Mouse (Mus musculus): ENCODE data around the gene Ptprb. TPM values are rescaled to one million over a fixed set of nuclear protein-coding genes. Genes with fewer than 3 reads are reported as not detected.

The Ptprb gene
- polyA plus RNA-seq, 1 experiment, result 0.02 TPM

DNA sequence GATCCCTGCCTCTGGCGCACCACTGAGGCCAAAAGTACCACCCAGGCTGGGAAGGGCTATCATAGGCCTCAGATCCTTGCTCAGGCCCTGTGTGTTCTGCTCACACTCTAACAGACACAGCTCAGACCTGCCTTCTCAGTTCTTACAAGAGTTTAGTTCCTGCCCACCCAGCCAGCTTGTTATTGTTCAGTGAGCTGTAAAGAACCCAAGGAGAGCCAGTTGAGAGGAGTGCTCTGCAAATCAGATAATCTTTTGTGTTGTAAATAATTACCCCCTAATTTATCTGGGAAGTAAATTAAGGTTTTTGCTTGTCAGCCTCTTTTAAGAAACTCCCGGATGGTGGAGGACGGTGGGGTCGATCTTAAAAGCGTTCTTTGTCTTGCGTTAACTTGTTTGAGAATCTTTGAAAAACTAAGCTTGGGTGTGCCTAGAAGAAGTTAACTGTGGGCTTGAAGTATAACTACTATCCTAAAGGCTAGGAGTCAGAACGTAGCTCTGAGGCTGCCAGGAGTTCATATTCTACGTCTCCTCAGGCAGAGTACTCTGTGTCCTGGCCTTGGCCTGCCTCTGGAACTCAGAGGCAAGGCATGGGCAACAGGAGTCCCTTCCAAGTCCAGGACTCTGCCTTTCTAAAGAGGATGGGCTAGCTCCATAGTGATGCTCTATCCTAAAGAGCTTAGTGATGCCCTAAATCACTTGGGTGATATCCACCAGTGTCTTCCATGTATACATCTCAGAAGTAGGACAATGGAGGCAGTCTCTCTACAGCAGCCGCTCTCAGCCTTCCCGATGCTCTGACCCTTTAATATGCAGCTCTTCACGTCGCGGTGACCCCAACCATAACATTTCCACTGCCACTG lies 107.7 kb downstream of the Ptprb start:
- H3K36me3 ChIP-seq (ENCODE audit: control insufficient read depth), result no peaks in the 10 kb centered on the region
- H3K4me3 ChIP-seq (replicated peaks), result no peak overlapping the region
- H3K4me1 ChIP-seq (ENCODE audit: control insufficient read depth), result no peaks in the 10 kb centered on the region
- H3K27me3 ChIP-seq (ENCODE audit: control insufficient read depth), result no peaks in the 10 kb centered on the region
- H3K9me3 ChIP-seq (ENCODE audit: control insufficient read depth, low read length), result no peaks in the 10 kb centered on the region
- TF ChIP-seq GATA1 (IDR thresholded peaks at IDR 0.05; ENCODE audit: low read length) (no peak), TAL1 (IDR thresholded peaks at IDR 0.05; ENCODE audit: low read length) (no peak)

DNA sequence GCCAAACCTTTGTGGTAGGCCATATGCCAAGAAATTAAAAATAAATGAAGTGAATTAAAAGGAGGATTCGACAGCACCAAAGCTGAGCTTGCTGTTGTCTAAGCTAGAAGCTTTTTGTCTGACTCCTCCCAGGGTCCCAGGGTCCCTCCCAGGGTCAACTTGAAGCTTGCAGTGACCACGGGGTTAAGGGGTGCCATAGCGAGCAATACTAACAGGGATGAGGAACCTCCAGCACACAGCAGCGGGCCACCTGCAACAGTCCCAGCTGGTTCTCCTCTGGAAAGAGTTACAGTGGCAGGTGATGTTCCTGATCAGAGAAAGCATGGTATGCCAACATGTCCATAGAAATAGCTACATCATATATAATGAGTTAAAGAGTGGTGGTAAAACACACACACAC lies 109.1 kb downstream of the Ptprb start:
- no peak overlapping the region for H3K4me3 ChIP-seq (replicated peaks)
- no peaks in the 10 kb centered on the region for H3K36me3 ChIP-seq (ENCODE audit: control insufficient read depth)
- TF ChIP-seq GATA1 (IDR thresholded peaks at IDR 0.05; ENCODE audit: low read length) (no peak), TAL1 (IDR thresholded peaks at IDR 0.05; ENCODE audit: low read length) (no peak)
- H3K27me3 ChIP-seq (ENCODE audit: control insufficient read depth), result no peaks in the 10 kb centered on the region
- no peaks in the 10 kb centered on the region for H3K4me1 ChIP-seq (ENCODE audit: control insufficient read depth)
- no peaks in the 10 kb centered on the region for H3K9me3 ChIP-seq (ENCODE audit: control insufficient read depth, low read length)

DNA sequence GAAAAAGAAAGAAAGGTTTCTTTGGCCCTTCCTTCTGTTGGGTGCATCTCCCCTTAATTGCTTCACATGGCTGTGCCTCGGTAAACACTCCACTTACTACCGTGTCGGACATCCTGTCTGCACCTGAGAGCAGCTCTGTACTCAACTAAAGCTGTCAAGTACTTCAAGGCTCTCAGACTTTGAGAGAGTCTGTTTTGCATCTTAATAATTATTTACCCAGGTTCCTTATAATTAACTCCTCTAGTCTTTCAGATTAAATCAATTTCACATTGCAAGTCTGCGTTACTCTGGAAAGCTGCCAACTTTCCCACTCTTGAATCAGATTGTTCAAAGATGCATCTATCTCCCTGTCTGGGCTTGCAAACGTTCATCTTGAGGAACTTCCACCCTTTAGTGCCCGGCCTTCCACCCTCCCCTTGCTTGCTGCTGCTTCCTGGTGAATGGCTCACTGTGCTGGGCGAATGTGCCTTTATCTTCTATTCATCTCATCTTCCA lies 111.1 kb downstream of the Ptprb start:
- H3K4me3 ChIP-seq (replicated peaks), result no peak overlapping the region
- no peaks in the 10 kb centered on the region for H3K27me3 ChIP-seq (ENCODE audit: control insufficient read depth)
- TF ChIP-seq TAL1 (IDR thresholded peaks at IDR 0.05; ENCODE audit: low read length), result no peak
- no peak for TF ChIP-seq GATA1 (IDR thresholded peaks at IDR 0.05; ENCODE audit: low read length)
- H3K36me3 ChIP-seq (ENCODE audit: control insufficient read depth), result no peaks in the 10 kb centered on the region
- H3K4me1 ChIP-seq (ENCODE audit: control insufficient read depth), result no peaks in the 10 kb centered on the region
- H3K9me3 ChIP-seq (ENCODE audit: control insufficient read depth, low read length), result no peaks in the 10 kb centered on the region

DNA sequence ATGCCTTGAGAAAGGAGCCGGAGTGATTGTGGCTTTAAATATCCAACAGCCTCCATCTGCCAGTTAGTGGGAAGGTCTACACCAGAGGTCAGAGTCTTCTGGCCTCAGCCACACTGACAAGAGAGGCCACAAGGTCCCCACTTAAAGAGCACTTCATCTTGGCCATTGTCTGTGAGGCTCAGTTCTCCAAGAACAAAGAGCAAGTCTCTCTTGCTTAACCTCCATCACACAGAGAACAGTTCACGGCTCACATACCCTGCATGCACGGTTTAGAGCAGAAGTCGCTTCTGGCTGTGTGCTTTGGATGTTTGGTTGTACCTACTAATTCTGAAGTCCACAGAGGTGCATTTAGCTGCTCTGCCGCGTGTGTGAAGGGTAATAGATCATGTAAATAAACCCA lies 113.5 kb downstream of the Ptprb start:
- Histone ChIP-seq H3K27me3 (ENCODE audit: control insufficient read depth) (no peaks in the 10 kb centered on the region), H3K4me3 (replicated peaks) (no peak overlapping the region), H3K9me3 (ENCODE audit: control insufficient read depth, low read length) (no peaks in the 10 kb centered on the region), H3K36me3 (ENCODE audit: control insufficient read depth) (no peaks in the 10 kb centered on the region), H3K4me1 (ENCODE audit: control insufficient read depth) (no peaks in the 10 kb centered on the region)
- TF ChIP-seq TAL1 (IDR thresholded peaks at IDR 0.05; ENCODE audit: low read length) (no peak), GATA1 (IDR thresholded peaks at IDR 0.05; ENCODE audit: low read length) (no peak)

DNA sequence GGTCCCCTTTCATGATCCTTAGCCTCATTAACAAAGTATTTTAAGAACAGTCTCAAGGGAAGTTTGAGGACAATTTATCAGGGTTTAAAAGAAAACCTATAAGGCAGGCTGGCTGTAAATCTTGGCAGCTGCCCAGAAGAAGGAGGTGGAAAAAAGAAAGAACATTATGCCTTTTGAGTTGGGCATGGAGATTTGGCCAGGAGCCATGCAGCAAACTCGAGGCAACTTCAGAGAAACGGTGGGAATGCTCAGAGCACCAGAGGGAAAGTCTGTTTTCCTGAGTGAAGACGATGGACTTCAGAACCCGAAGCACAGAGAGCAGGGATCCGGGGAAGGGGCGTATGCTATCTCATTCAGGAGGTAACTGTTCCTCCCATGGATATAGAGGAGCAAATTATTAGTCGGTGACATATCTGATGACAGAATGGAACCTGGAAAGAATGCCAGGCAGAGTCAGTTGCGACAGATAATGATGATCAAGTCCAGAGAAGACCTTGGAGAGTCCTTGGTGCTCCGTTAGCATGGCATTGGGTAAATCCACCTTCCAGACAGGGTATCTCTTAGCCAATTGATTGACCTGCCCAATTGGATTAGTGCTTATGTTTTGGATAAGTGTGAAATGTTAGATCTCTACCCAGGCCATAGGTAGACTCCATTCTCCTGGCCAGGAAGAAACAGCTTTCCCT lies 118.6 kb downstream of the Ptprb start:
- Histone ChIP-seq H3K4me1 (ENCODE audit: control insufficient read depth) (no peaks in the 10 kb centered on the region), H3K9me3 (ENCODE audit: control insufficient read depth, low read length) (no peaks in the 10 kb centered on the region), H3K36me3 (ENCODE audit: control insufficient read depth) (no peaks in the 10 kb centered on the region), H3K27me3 (ENCODE audit: control insufficient read depth) (no peaks in the 10 kb centered on the region), H3K4me3 (replicated peaks) (no peak overlapping the region)
- TF ChIP-seq GATA1 (IDR thresholded peaks at IDR 0.05; ENCODE audit: low read length), result no peak
- no peak for TF ChIP-seq TAL1 (IDR thresholded peaks at IDR 0.05; ENCODE audit: low read length)

DNA sequence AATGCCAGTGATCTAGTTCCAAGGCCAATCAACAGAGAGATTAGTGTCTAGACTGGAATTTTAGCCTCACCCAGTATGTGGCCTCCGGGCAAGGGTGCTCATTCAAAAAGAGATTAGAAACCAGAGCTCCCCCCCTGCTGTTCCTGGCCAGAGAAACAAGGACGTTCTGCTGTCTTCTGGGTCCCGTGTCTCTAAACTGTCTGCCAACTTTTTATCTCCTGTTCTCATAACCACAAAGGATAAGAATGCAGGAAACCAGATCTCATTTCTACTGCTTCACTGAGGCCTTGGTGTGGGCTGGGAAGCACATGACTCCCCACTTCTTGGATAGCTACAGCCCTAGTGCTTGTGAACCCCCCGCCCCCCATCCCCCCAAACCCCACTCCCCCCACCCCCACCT lies 119.3 kb downstream of the Ptprb start:
- H3K27me3 ChIP-seq (ENCODE audit: control insufficient read depth), result no peaks in the 10 kb centered on the region
- no peak overlapping the region for H3K4me3 ChIP-seq (replicated peaks)
- TF ChIP-seq GATA1 (IDR thresholded peaks at IDR 0.05; ENCODE audit: low read length) (no peak), TAL1 (IDR thresholded peaks at IDR 0.05; ENCODE audit: low read length) (no peak)
- H3K4me1 ChIP-seq (ENCODE audit: control insufficient read depth), result no peaks in the 10 kb centered on the region
- no peaks in the 10 kb centered on the region for H3K9me3 ChIP-seq (ENCODE audit: control insufficient read depth, low read length)
- no peaks in the 10 kb centered on the region for H3K36me3 ChIP-seq (ENCODE audit: control insufficient read depth)

DNA sequence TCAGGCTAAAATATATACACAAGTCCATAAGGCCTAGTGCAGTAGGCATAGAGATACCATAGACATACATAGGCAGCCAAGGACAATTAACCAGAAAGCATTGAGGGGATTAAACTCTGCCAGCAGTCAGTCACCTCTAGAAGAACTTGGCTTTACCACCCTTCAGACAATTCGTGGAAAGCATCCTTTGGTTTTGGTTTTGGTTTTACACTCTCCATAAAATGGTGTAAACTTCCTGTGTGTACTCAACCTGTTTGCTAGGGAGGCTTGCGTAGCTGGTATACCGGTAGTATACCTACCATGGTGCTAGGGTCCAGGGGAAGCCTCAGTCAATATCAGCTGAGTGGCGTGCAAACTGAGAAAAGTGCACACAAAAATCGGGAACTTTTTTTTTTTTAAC lies 121.0 kb downstream of the Ptprb start:
- no peak overlapping the region for H3K4me3 ChIP-seq (replicated peaks)
- H3K27me3 ChIP-seq (ENCODE audit: control insufficient read depth), result no peaks in the 10 kb centered on the region
- no peaks in the 10 kb centered on the region for H3K9me3 ChIP-seq (ENCODE audit: control insufficient read depth, low read length)
- H3K4me1 ChIP-seq (ENCODE audit: control insufficient read depth), result no peaks in the 10 kb centered on the region
- no peaks in the 10 kb centered on the region for H3K36me3 ChIP-seq (ENCODE audit: control insufficient read depth)
- no peak for TF ChIP-seq GATA1 (IDR thresholded peaks at IDR 0.05; ENCODE audit: low read length)
- TF ChIP-seq TAL1 (IDR thresholded peaks at IDR 0.05; ENCODE audit: low read length), result no peak

DNA sequence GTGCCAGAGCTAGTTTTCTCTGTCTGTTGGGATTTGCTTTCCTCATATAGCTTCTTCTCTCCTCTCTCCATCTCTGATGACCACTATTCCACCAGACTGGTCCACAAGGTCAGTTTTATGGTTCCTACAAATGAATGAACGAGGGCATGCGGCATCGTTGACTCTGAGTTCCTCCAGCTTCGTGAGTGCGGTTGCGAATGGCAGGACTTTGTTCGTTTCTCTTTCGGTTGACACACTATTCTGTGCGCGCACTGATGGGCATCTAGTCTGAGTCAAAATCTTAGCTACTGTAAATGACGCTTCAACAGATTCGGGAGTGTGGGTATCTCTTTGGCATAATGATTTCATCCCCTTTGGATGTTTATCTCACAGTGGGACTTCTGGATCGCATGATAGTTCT lies 121.6 kb downstream of the Ptprb start:
- no peaks in the 10 kb centered on the region for H3K9me3 ChIP-seq (ENCODE audit: control insufficient read depth, low read length)
- H3K4me1 ChIP-seq (ENCODE audit: control insufficient read depth), result no peaks in the 10 kb centered on the region
- H3K4me3 ChIP-seq (replicated peaks), result no peak overlapping the region
- no peaks in the 10 kb centered on the region for H3K36me3 ChIP-seq (ENCODE audit: control insufficient read depth)
- no peaks in the 10 kb centered on the region for H3K27me3 ChIP-seq (ENCODE audit: control insufficient read depth)
- no peak for TF ChIP-seq GATA1 (IDR thresholded peaks at IDR 0.05; ENCODE audit: low read length)
- TF ChIP-seq TAL1 (IDR thresholded peaks at IDR 0.05; ENCODE audit: low read length), result no peak

DNA sequence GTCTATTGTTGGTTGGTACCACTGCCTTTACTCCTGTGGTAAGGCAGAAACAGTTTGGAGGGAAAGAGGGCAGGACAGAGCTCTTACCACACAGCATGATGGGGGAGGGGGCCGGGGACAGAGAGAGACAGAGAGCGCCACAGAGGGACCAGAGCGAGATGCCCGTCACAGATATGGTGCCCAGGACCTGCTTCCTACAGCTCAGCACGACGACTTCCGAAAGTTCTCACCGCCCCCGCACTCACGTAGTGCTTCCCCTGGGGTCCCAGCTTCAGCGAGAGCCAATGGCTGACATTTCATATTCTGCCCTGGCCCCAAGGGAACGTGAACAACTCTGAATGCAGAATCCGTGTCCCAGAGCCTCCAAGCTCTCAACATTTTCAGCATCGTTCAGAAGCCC lies 122.2 kb downstream of the Ptprb start:
- Histone ChIP-seq H3K36me3 (ENCODE audit: control insufficient read depth) (no peaks in the 10 kb centered on the region), H3K4me3 (replicated peaks) (no peak overlapping the region), H3K9me3 (ENCODE audit: control insufficient read depth, low read length) (no peaks in the 10 kb centered on the region), H3K4me1 (ENCODE audit: control insufficient read depth) (no peaks in the 10 kb centered on the region), H3K27me3 (ENCODE audit: control insufficient read depth) (no peaks in the 10 kb centered on the region)
- TF ChIP-seq TAL1 (IDR thresholded peaks at IDR 0.05; ENCODE audit: low read length) (no peak), GATA1 (IDR thresholded peaks at IDR 0.05; ENCODE audit: low read length) (no peak)
